Mouse (Mus musculus): ENCODE measurements around the gene 1110065P20Rik. TPM values are rescaled to one million over a fixed set of nuclear protein-coding genes. Genes with fewer than 3 reads are reported as not detected.

Gene 1110065P20Rik
- polyA plus RNA-seq, 2 experiments, result 10.6 to 15.4 TPM

GRCm38 (mm10) chr4:124881341-124881908 lies 30.4 kb upstream of the 1110065P20Rik start:
- no peaks in the 10 kb centered on the region for H3K36me3 ChIP-seq (replicated peaks; ENCODE audit: control insufficient read depth, insufficient read depth, low read depth)
- no peak overlapping the region for H3K4me3 ChIP-seq (ENCODE audit: insufficient read depth in 1 of 2, low read depth in 2 of 2, low read length in 2 of 2)
- WGBS (ENCODE audit: insufficient replicate concordance), result 2% methylated on average over 37 of the region's 37 CpGs
- no peak overlapping the region for H3K9ac ChIP-seq (replicated peaks)
- TF ChIP-seq EP300 (IDR thresholded peaks at IDR 0.05; ENCODE audit: low read depth), result no peak
- no peak for TF ChIP-seq CTCF (IDR thresholded peaks at IDR 0.05; ENCODE audit: low read depth)
- H3K4me2 ChIP-seq (ENCODE audit: low read depth), result no peak overlapping the region; the same call in 1 of the 2 replicates
- no peaks in the 10 kb centered on the region for H3K9me3 ChIP-seq (ENCODE audit: control insufficient read depth, low read length)
- peaks cover 40% of the 10 kb centered on the region for H3K27me3 ChIP-seq (ENCODE audit: control insufficient read depth, insufficient read depth, low read length)
- H3K27ac ChIP-seq, result no peak overlapping the region
- H3K4me1 ChIP-seq (replicated peaks; ENCODE audit: control insufficient read depth in 2 of 2, insufficient read depth in 2 of 2, low read length in 1 of 2), result no peaks in the 10 kb centered on the region
- ATAC-seq (ENCODE audit: insufficient read depth) (no peak), DNase-seq (ENCODE audit: low read depth in 3 of 3, low spot score in 3 of 3) (no peak)

- WGBS (ENCODE audit: insufficient replicate concordance), result 6% methylated on average over 11 of the region's 11 CpGs
- H3K27me3 ChIP-seq (ENCODE audit: control insufficient read depth, insufficient read depth, low read length), result peaks cover 38% of the 10 kb centered on the region
Observed at GRCm38 (mm10) chr4:124880599-124880998, 29.6 kb upstream of the 1110065P20Rik start, which contains the start of gene Epha10. Epha10 (plus strand) TSS chr4:124880899.

GRCm38 (mm10) chr4:124872719-124873118 lies 21.7 kb upstream of the 1110065P20Rik start:
- Histone ChIP-seq H3K4me1 (replicated peaks; ENCODE audit: control insufficient read depth in 2 of 2, insufficient read depth in 2 of 2, low read length in 1 of 2) (no peaks in the 10 kb centered on the region), H3K4me3 (ENCODE audit: insufficient read depth in 1 of 2, low read depth in 2 of 2, low read length in 2 of 2) (no peak overlapping the region), H3K27ac (no peak overlapping the region), H3K9ac (replicated peaks) (no peak overlapping the region), H3K36me3 (replicated peaks; ENCODE audit: control insufficient read depth, insufficient read depth, low read depth) (no peaks in the 10 kb centered on the region), H3K27me3 (ENCODE audit: control insufficient read depth, insufficient read depth, low read length) (no peaks in the 10 kb centered on the region), H3K9me3 (ENCODE audit: control insufficient read depth, low read length) (no peaks in the 10 kb centered on the region), H3K4me2 (ENCODE audit: low read depth) (no peak overlapping the region)
- no peak for ATAC-seq (ENCODE audit: insufficient read depth)
- DNase-seq (ENCODE audit: low read depth in 3 of 3, low spot score in 3 of 3), result no peak
- TF ChIP-seq EP300 (IDR thresholded peaks at IDR 0.05; ENCODE audit: low read depth) (no peak), CTCF (IDR thresholded peaks at IDR 0.05; ENCODE audit: low read depth) (peak; percentile 59)
- WGBS (ENCODE audit: insufficient replicate concordance), result 93% methylated on average over 1 of the region's 1 CpGs

More at GRCm38 (mm10) chr4:124880599-124880998, 29.6 kb upstream of the 1110065P20Rik start, which contains the start of gene Epha10:
- H3K4me1 ChIP-seq (replicated peaks; ENCODE audit: control insufficient read depth in 2 of 2, insufficient read depth in 2 of 2, low read length in 1 of 2), result no peaks in the 10 kb centered on the region
- H3K27ac ChIP-seq, result no peak within 1 kb of the TSS
- DNase-seq (ENCODE audit: low read depth in 3 of 3, low spot score in 3 of 3) (no peak), ATAC-seq (ENCODE audit: insufficient read depth) (no peak)
- no peak within 1 kb of the TSS for H3K4me3 ChIP-seq (ENCODE audit: insufficient read depth in 1 of 2, low read depth in 2 of 2, low read length in 2 of 2)
- no peaks in the 10 kb centered on the region for H3K36me3 ChIP-seq (replicated peaks; ENCODE audit: control insufficient read depth, insufficient read depth, low read depth)
- TF ChIP-seq CTCF (IDR thresholded peaks at IDR 0.05; ENCODE audit: low read depth) (no peak), EP300 (IDR thresholded peaks at IDR 0.05; ENCODE audit: low read depth) (no peak)
- no peak within 1 kb of the TSS; the same call in 1 of the 2 replicates for H3K4me2 ChIP-seq (ENCODE audit: low read depth)
- no peak within 1 kb of the TSS for H3K9ac ChIP-seq (replicated peaks)
- no peaks in the 10 kb centered on the region for H3K9me3 ChIP-seq (ENCODE audit: control insufficient read depth, low read length)

DNA sequence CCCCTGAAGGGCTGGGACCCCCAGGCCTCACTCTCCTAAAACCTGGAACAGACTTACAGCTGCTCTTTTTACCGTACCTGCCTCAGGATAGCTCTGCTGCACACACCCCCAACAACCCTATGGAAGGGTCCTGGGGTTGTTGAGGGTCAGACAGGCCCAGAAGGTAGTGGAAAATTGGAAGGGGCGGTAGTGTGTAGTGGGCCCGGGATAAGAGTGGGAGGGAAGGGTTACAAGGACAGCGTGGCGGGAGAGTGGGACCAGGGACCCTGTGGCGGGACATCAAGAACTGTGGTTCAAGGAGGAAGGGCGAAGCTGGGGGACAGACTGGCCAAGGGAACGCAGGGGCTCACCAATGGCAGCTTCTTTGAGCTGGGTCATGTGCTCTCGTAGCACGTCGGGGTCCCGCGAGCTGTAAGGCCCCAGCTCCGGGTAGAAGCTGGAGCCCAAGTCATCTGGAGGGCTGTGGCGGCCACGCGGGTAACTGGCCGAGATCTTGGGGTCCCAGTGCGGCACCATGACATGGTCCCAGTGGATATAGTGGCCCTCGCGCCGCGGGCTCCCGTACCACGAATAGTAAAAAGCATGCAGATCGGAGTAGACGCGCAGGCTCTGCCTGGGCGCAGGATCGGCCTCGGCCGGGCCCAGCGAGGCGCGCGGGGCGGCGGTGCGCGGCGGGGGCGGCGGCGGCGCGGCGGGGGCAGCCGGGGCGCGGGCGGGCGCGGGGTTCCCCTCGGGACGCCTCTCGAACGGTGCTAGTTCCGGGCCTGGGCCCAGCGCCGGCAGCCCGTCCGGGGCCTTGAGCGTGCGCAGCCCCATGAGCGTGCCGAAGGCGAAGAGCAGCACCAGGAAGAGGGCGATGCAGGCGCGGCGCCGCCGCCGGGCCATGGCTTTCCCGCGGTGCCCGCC lies 10.5 kb upstream of the 1110065P20Rik start, which contains the start of gene Maneal:
Gene Maneal, minus strand, starts transcription at position 889 of the 906 bp plus-strand sequence.
- Histone ChIP-seq H3K27ac (no peak within 1 kb of the TSS), H3K36me3 (replicated peaks; ENCODE audit: control insufficient read depth, insufficient read depth, low read depth) (no peaks in the 10 kb centered on the region), H3K27me3 (ENCODE audit: control insufficient read depth, insufficient read depth, low read length) (peaks cover 34% of the 10 kb centered on the region), H3K4me3 (ENCODE audit: insufficient read depth in 1 of 2, low read depth in 2 of 2, low read length in 2 of 2) (peak within 1 kb of the TSS in 1 of 2 experiments; percentile 4; a peak in 1 of 4 replicates), H3K4me2 (ENCODE audit: low read depth) (peak within 1 kb of the TSS; percentile 18; the same call in 1 of the 2 replicates), H3K9ac (replicated peaks) (no peak within 1 kb of the TSS), H3K4me1 (replicated peaks; ENCODE audit: control insufficient read depth in 2 of 2, insufficient read depth in 2 of 2, low read length in 1 of 2) (no peaks in the 10 kb centered on the region), H3K9me3 (ENCODE audit: control insufficient read depth, low read length) (no peaks in the 10 kb centered on the region)
- DNase-seq (ENCODE audit: low read depth in 3 of 3, low spot score in 3 of 3) (no peak), ATAC-seq (ENCODE audit: insufficient read depth) (no peak)
- 5% methylated on average over 63 of the region's 77 CpGs for WGBS (ENCODE audit: insufficient replicate concordance)
- no peak for TF ChIP-seq CTCF (IDR thresholded peaks at IDR 0.05; ENCODE audit: low read depth)

DNA sequence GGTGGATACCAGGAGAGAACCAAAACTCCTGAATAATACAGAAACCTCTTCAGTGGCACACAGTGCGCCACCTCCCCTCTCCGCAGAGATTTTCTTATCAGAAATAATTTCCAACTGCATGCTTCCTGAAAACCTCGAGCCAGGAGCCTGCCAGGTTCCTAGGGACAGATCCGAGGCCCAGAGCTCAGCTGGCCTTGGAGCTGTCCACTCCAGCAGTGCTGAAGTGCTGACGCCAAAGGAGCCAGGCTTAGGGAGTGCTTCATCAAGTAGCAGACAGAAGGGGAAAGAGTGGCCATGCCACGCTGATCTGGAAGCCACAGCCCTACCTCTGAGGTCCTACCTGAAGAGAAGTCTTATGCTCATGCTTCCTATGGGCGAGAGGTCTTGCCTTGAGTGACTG lies 9.4 kb upstream of the 1110065P20Rik start:
- no peak for TF ChIP-seq EP300 (IDR thresholded peaks at IDR 0.05; ENCODE audit: low read depth)
- no peak for TF ChIP-seq CTCF (IDR thresholded peaks at IDR 0.05; ENCODE audit: low read depth)
- Histone ChIP-seq H3K27ac (no peak overlapping the region), H3K36me3 (replicated peaks; ENCODE audit: control insufficient read depth, insufficient read depth, low read depth) (no peaks in the 10 kb centered on the region), H3K4me1 (replicated peaks; ENCODE audit: control insufficient read depth in 2 of 2, insufficient read depth in 2 of 2, low read length in 1 of 2) (no peaks in the 10 kb centered on the region), H3K27me3 (ENCODE audit: control insufficient read depth, insufficient read depth, low read length) (peaks cover 34% of the 10 kb centered on the region), H3K4me3 (ENCODE audit: insufficient read depth in 1 of 2, low read depth in 2 of 2, low read length in 2 of 2) (no peak overlapping the region), H3K9me3 (ENCODE audit: control insufficient read depth, low read length) (no peaks in the 10 kb centered on the region), H3K4me2 (ENCODE audit: low read depth) (no peak overlapping the region), H3K9ac (replicated peaks) (no peak overlapping the region)
- no peak for ATAC-seq (ENCODE audit: insufficient read depth)
- peak; percentile 34 to 46 (median 38) for DNase-seq (ENCODE audit: low read depth in 3 of 3, low spot score in 3 of 3)
- 9% methylated on average over 7 of the region's 7 CpGs for WGBS (ENCODE audit: insufficient replicate concordance)
